Mouse (Mus musculus) lung, embryonic 14.5 days (tissue): Measurements from ENCODE around the gene Gm20388. TPM values are rescaled to one million over a fixed set of nuclear protein-coding genes. Genes with fewer than 3 reads are reported as not detected.

Experiments
- ATAC-seq: fragments of 200-750 bp; cut with Nextera tagmentation; 2 replicates; pipeline ENCODE4 v1.8.0; 2017; ENCODE audit warnings: mild to moderate bottlenecking, moderate TSS enrichment, moderate library complexity; ENCODE audit not compliant: insufficient read depth
- DNase-seq: peaks from one replicate; pipeline ENCODE4 v3.0.0-alpha.2; 2015
- H3K27ac ChIP-seq: fragments of 300-500 bp; sonication (generic); 2 replicates; pipeline ENCODE4 v1.5.1; 2014; ENCODE audit warnings: low read depth, mild to moderate bottlenecking, moderate library complexity
- H3K27me3 ChIP-seq: fragments of 300-500 bp; sonication (generic); 2 replicates; pipeline ENCODE4 v1.6.1; 2014; ENCODE audit warnings: low read length, control low read depth; ENCODE audit not compliant: insufficient read depth
- H3K36me3 ChIP-seq: fragments of 300-500 bp; sonication (generic); 2 replicates; pipeline ENCODE4 v1.6.1; 2014; ENCODE audit warnings: control low read depth; ENCODE audit not compliant: insufficient read depth
- H3K4me1 ChIP-seq: fragments of 300-500 bp; sonication (generic); 2 replicates; pipeline ENCODE4 v1.6.1; 2014; ENCODE audit warnings: antibody characterized with exemption, control low read depth; ENCODE audit not compliant: insufficient read depth
- H3K4me2 ChIP-seq: fragments of 300-500 bp; sonication (generic); 2 replicates; pipeline ENCODE4 v1.6.1; 2014; ENCODE audit warnings: mild to moderate bottlenecking
- H3K4me3 ChIP-seq: fragments of 300-500 bp; sonication (generic); 2 replicates; pipeline ENCODE4 v1.5.1; 2014; ENCODE audit warnings: low read depth, low read length
- H3K9ac ChIP-seq: fragments of 300-500 bp; sonication (generic); 2 replicates; pipeline ENCODE4 v1.6.1; 2014
- H3K9me3 ChIP-seq: fragments of 300-500 bp; sonication (generic); 2 replicates; pipeline ENCODE4 v1.6.1; 2016; ENCODE audit warnings: low read depth, low read length, control low read depth
- CTCF ChIP-seq: IDR thresholded peaks from 2 replicates; pipeline ENCODE4 v1.5.1; 2016; ENCODE audit warnings: antibody characterized with exemption, low read depth
- WGBS: fragments of 180-500 bp; shearing (Covaris S2); extraction: QIAGEN DNeasy Blood & Tissue Kit; methylation state at CpG from one replicate; pipeline ENCODE4 v1.1.7; 2014; 5-methylcytosine and 5-hydroxymethylcytosine counted together
- polyA plus RNA-seq: library from polyadenylated mRNA; unstranded; fragments of >200 nt; fragmentation: Nextera tagmentation; extraction: Ambion mirVana; gene quantifications from 2 replicates; pipeline ENCODE4 v1.2.1, GENCODE M21; 2014

The Gm20388 gene
- polyA plus RNA-seq, 1 experiment from 2014 or later: not detected

GRCm38 (mm10) chr8:121879712-121880111, 1969.1 kb downstream of the Gm20388 start:
- no peak for TF ChIP-seq CTCF
- no peak overlapping the region for H3K4me3 ChIP-seq
- no peaks in the 10 kb centered on the region for H3K27me3 ChIP-seq
- 0 out of 2 replicates have a peak, but pooled peaks cover 6% of the 10 kb centered on the region for H3K4me1 ChIP-seq
- no peak overlapping the region for H3K9ac ChIP-seq
- peaks cover 29% of the 10 kb centered on the region for H3K36me3 ChIP-seq
- no peak for DNase-seq
- WGBS: 84% methylated on average over 3 of the region's 3 CpGs
- no peak overlapping the region for H3K4me2 ChIP-seq
- no peaks in the 10 kb centered on the region for H3K9me3 ChIP-seq
- no peak for ATAC-seq
- no peak overlapping the region for H3K27ac ChIP-seq

- ATAC-seq: peak; percentile 69
Observed at GRCm38 (mm10) chr8:121880818-121881217, 1970.2 kb downstream of the Gm20388 start.

GRCm38 (mm10) chr8:121881921-121882320, 1971.3 kb downstream of the Gm20388 start:
- no peak overlapping the region for H3K4me2 ChIP-seq
- H3K36me3 ChIP-seq: peaks cover 49% of the 10 kb centered on the region
- 82% methylated on average over 5 of the region's 5 CpGs for WGBS
- H3K9ac ChIP-seq: no peak overlapping the region
- H3K4me3 ChIP-seq: no peak overlapping the region
- TF ChIP-seq CTCF: no peak
- 0 out of 2 replicates have a peak, but pooled peaks cover 6% of the 10 kb centered on the region for H3K4me1 ChIP-seq
- H3K27ac ChIP-seq: no peak overlapping the region
- ATAC-seq (no peak), DNase-seq (no peak)
- H3K27me3 ChIP-seq: no peaks in the 10 kb centered on the region
- H3K9me3 ChIP-seq: no peaks in the 10 kb centered on the region

More at GRCm38 (mm10) chr8:121880818-121881217, 1970.2 kb downstream of the Gm20388 start:
- Histone ChIP-seq H3K27ac (no peak overlapping the region), H3K27me3 (no peaks in the 10 kb centered on the region), H3K9ac (no peak overlapping the region), H3K4me1 (0 out of 2 replicates have a peak, but pooled peaks cover 6% of the 10 kb centered on the region), H3K4me3 (no peak overlapping the region), H3K36me3 (peaks cover 39% of the 10 kb centered on the region), H3K4me2 (no peak overlapping the region), H3K9me3 (no peaks in the 10 kb centered on the region)
- WGBS: 23% methylated on average over 1 of the region's 1 CpGs
- TF ChIP-seq CTCF: no peak
- DNase-seq: peak; percentile 81

- Histone ChIP-seq H3K36me3 (peaks cover 58% of the 10 kb centered on the region), H3K4me2 (no peak overlapping the region)
- WGBS: 90% methylated on average over 3 of the region's 3 CpGs
Observed at GRCm38 (mm10) chr8:121884181-121884580, 1973.5 kb downstream of the Gm20388 start.

GRCm38 (mm10) chr8:121885001-121885400, 1974.4 kb downstream of the Gm20388 start:
- Histone ChIP-seq H3K9ac (no peak overlapping the region), H3K4me1 (0 out of 2 replicates have a peak, but pooled peaks cover 6% of the 10 kb centered on the region), H3K27me3 (no peaks in the 10 kb centered on the region), H3K4me2 (no peak overlapping the region), H3K9me3 (no peaks in the 10 kb centered on the region), H3K4me3 (no peak overlapping the region), H3K27ac (no peak overlapping the region), H3K36me3 (peaks cover 58% of the 10 kb centered on the region)
- ATAC-seq: no peak
- no peak for DNase-seq
- WGBS: 94% methylated on average over 9 of the region's 9 CpGs
- no peak for TF ChIP-seq CTCF

More at GRCm38 (mm10) chr8:121884181-121884580, 1973.5 kb downstream of the Gm20388 start:
- 0 out of 2 replicates have a peak, but pooled peaks cover 6% of the 10 kb centered on the region for H3K4me1 ChIP-seq
- H3K9me3 ChIP-seq: no peaks in the 10 kb centered on the region
- TF ChIP-seq CTCF: no peak
- H3K9ac ChIP-seq: no peak overlapping the region
- H3K4me3 ChIP-seq: no peak overlapping the region
- no peaks in the 10 kb centered on the region for H3K27me3 ChIP-seq
- DNase-seq: no peak
- no peak overlapping the region for H3K27ac ChIP-seq
- no peak for ATAC-seq

GRCm38 (mm10) chr8:121885433-121885832, 1974.8 kb downstream of the Gm20388 start:
- no peak for TF ChIP-seq CTCF
- H3K4me3 ChIP-seq: no peak overlapping the region
- DNase-seq (no peak), ATAC-seq (no peak)
- 89% methylated on average over 6 of the region's 6 CpGs for WGBS
- H3K9ac ChIP-seq: no peak overlapping the region
- 0 out of 2 replicates have a peak, but pooled peaks cover 6% of the 10 kb centered on the region for H3K4me1 ChIP-seq
- H3K27me3 ChIP-seq: no peaks in the 10 kb centered on the region
- peaks cover 58% of the 10 kb centered on the region for H3K36me3 ChIP-seq
- H3K27ac ChIP-seq: no peak overlapping the region
- H3K4me2 ChIP-seq: no peak overlapping the region
- H3K9me3 ChIP-seq: no peaks in the 10 kb centered on the region

- Histone ChIP-seq H3K9ac (no peak overlapping the region), H3K4me2 (no peak overlapping the region), H3K27ac (no peak overlapping the region), H3K4me3 (no peak overlapping the region), H3K9me3 (no peaks in the 10 kb centered on the region), H3K27me3 (no peaks in the 10 kb centered on the region), H3K36me3 (peaks cover 55% of the 10 kb centered on the region), H3K4me1 (no peaks in the 10 kb centered on the region)
- no peak for DNase-seq
- ATAC-seq: no peak
- TF ChIP-seq CTCF: no peak
- WGBS: 69% methylated on average over 1 of the region's 1 CpGs
Observed at GRCm38 (mm10) chr8:121887547-121887946, 1976.9 kb downstream of the Gm20388 start.
